Mouse (Mus musculus) embryonic fibroblast, embryonic 13.5 days (primary cell): ENCODE measurements around the gene Map3k3. TPM values are rescaled to one million over a fixed set of nuclear protein-coding genes. Genes with fewer than 3 reads are reported as not detected.

ENCODE experiments used
- H3K27ac ChIP-seq: 2 replicates; pipeline ENCODE4 v1.5.1; 2012; ENCODE audit warnings: low read length, control low read depth, inconsistent platforms; ENCODE audit not compliant: insufficient read depth
- H3K4me1 ChIP-seq: 2 replicates; pipeline ENCODE4 v1.6.1; 2011; ENCODE audit warnings: low read length; ENCODE audit not compliant: control insufficient read depth, insufficient read depth
- H3K4me3 ChIP-seq: 2 replicates; pipeline ENCODE4 v1.5.1; 2011; ENCODE audit warnings: mild to moderate bottlenecking, control low read depth, low read length; ENCODE audit not compliant: insufficient read depth
- CTCF ChIP-seq: IDR thresholded peaks from 2 replicates; pipeline ENCODE4 v1.5.1; 2011; ENCODE audit warnings: mild to moderate bottlenecking, control low read depth, low read length, moderate library complexity, borderline replicate concordance; ENCODE audit not compliant: insufficient read depth
- POLR2A ChIP-seq: IDR thresholded peaks from 2 replicates; pipeline ENCODE4 v1.6.1; 2011; ENCODE audit warnings: low read depth, mild to moderate bottlenecking, control low read depth, low read length, moderate library complexity
- polyA plus RNA-seq: library from polyadenylated mRNA; stranded (reverse); fragments of >200 nt; gene quantifications from 2 replicates; pipeline ENCODE4 v1.2.4, GENCODE M21; 2011; ENCODE audit warnings: low read depth; ENCODE audit not compliant: missing spikeins, insufficient read length

The Map3k3 gene
- polyA plus RNA-seq, 1 experiment = 41.1 TPM

DNA sequence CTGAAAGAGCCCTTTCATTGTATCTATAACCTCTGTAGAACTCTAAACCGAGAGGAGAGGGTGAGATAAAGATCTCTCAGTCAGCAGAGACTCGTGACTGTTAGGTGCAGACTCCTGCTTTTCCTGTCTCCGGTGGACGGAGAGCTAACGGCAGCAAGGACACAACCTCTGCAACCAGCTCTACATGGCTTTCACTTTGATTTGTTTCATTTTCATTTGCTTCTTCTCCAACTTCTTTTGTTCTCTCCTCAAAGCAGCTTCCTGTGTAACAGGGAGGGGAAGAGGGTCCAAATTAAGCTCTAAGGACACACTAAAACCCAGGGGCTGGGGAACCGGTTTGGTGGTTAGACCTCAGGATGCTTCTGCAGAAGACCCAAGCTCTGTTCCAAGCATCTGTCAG lies 116.3 kb downstream of the Map3k3 start:
- no peak overlapping the region for H3K27ac ChIP-seq
- H3K4me1 ChIP-seq = peaks cover 6% of the 10 kb centered on the region
- TF ChIP-seq CTCF (no peak), POLR2A (no peak)
- no peak overlapping the region for H3K4me3 ChIP-seq

- H3K4me3 ChIP-seq = no peak overlapping the region
- no peak for TF ChIP-seq POLR2A
- no peak for TF ChIP-seq CTCF
- 0 out of 2 replicates have a peak, but pooled peaks cover 1% of the 10 kb centered on the region for H3K4me1 ChIP-seq
- H3K27ac ChIP-seq = no peak overlapping the region
Observed at GRCm38 (mm10) chr11:106201337-106202122, 117.1 kb downstream of the Map3k3 start.

DNA sequence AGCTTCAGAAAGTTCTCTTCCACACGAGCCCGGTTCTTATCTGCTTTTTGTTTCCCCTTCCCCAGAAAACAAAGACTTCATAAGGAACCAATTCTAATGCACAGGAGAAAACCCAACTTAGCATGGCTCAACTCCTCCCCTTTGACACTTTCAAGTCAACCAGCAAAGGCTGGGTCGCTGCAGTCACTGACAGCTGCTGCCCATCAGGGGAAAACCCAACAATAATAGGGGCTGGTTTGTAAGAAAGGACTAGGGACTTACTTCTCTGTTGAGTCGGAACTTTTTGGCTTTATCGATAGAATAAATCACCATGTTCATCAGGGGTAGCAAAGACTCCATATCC lies 117.7 kb downstream of the Map3k3 start, which contains the start of gene Strada:
Strada (minus strand) TSS at position 46 of the 343 bp plus-strand sequence.
- H3K4me3 ChIP-seq = no peak within 1 kb of the TSS
- no peak within 1 kb of the TSS for H3K27ac ChIP-seq
- no peaks in the 10 kb centered on the region for H3K4me1 ChIP-seq
- no peak for TF ChIP-seq CTCF
- TF ChIP-seq POLR2A = no peak

Other genes starting within 250 kb of the Map3k3 start
- 2.6 and 3.4 TPM in 2 replicates for gene Cyb561, start 131.3 kb upstream of the Map3k3 start, polyA plus RNA-seq
- gene Ace, start 116.7 kb upstream of the Map3k3 start, polyA plus RNA-seq = 0.57 and 1.3 TPM in 2 replicates
- gene Ace3, start 89.9 kb upstream of the Map3k3 start, polyA plus RNA-seq = not detected in 2 replicates
- gene Kcnh6, start 76.5 kb upstream of the Map3k3 start, polyA plus RNA-seq = not detected in 2 replicates
- gene Dcaf7, start 47.7 kb upstream of the Map3k3 start, polyA plus RNA-seq = 55.8 and 60.0 TPM in 2 replicates
- 9.5 and 10.3 TPM in 2 replicates for gene Taco1, start 18.6 kb upstream of the Map3k3 start, polyA plus RNA-seq
- gene Gm10840, start 76.2 kb downstream of the Map3k3 start, polyA plus RNA-seq = not detected in 2 replicates
- 67.2 and 70.6 TPM in 2 replicates for gene Limd2, start 76.2 kb downstream of the Map3k3 start, polyA plus RNA-seq
- 22.4 and 24.0 TPM in 2 replicates for gene Strada, start 117.6 kb downstream of the Map3k3 start, polyA plus RNA-seq
- gene Ccdc47, start 131.7 kb downstream of the Map3k3 start, polyA plus RNA-seq = 101 and 110 TPM in 2 replicates
- 55.0 and 58.3 TPM in 2 replicates for gene Ddx42, start 132.3 kb downstream of the Map3k3 start, polyA plus RNA-seq
- 49.5 and 60.5 TPM in 2 replicates for gene Ftsj3, start 171.5 kb downstream of the Map3k3 start, polyA plus RNA-seq
- gene Psmc5, start 171.5 kb downstream of the Map3k3 start, polyA plus RNA-seq = 141 and 156 TPM in 2 replicates
- gene Smarcd2, start 188.4 kb downstream of the Map3k3 start, polyA plus RNA-seq = 50.4 and 64.3 TPM in 2 replicates
- gene Tcam1, start 192.1 kb downstream of the Map3k3 start, polyA plus RNA-seq = 0.16 and 0.18 TPM in 2 replicates
- not detected in 2 replicates for gene Gh, start 217.3 kb downstream of the Map3k3 start, polyA plus RNA-seq
- gene Cd79b, start 230.1 kb downstream of the Map3k3 start, polyA plus RNA-seq = not detected in 2 replicates